Mouse (Mus musculus): ENCODE measurements at regions not wholly inside any gene's neighbourhood (a gene's known extent, or its start where the extent isn't known, plus 50 kb on each side); places are given as distances from the start of the nearest gene placed in this dataset.

DNA sequence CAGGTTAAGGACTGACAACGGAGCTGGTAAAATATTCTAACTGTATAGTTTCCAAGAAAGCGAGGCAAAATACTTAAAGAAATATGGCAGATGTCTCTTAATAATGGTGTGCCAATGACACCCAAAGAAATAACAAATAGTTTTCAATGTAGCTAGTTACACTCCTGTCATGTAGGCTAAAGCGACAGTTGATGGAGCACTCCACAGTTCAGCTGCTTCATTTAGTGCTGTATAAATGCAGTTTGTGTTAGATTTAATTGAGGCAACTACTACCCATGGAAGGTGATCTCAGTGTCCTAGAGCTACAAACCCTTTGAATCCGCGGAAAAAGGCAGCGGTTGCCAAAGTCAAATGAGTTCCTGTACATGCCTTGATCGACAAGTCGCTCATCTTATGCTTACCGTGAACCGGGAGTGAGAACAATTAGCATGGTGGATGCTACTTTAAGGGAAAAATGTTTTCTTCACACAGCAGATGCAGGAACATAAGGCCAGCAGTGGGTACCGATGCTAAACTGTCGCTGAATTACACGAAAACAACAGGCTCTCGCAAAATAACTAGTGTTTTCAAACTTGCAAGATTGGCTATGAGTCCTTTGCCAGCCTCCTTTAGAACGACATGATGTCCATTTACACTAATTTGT, 961.4 kb downstream of the Mat2b start:
- DNase-seq (ENCODE audit: low spot score) = no peak

DNA sequence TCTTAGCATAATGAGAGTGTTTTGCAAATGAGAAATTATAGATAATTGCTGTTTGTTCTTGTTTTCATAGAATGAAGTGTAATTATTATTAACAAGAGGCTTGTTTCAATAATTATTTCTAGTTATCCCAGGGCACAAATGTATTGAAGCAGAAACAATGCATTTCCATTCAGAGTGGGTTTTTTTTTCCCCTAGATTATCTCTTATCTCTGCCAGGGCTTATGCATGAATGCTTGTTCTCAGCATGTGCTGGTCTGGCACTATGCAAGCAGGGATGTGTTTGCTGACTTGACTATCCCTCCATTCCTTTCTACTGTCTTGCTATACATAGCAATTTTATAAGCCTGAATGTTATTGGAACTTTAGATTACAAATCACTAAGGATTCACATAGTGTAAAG, 971.4 kb downstream of the Mat2b start:
- no peak for DNase-seq (ENCODE audit: low spot score)

DNA sequence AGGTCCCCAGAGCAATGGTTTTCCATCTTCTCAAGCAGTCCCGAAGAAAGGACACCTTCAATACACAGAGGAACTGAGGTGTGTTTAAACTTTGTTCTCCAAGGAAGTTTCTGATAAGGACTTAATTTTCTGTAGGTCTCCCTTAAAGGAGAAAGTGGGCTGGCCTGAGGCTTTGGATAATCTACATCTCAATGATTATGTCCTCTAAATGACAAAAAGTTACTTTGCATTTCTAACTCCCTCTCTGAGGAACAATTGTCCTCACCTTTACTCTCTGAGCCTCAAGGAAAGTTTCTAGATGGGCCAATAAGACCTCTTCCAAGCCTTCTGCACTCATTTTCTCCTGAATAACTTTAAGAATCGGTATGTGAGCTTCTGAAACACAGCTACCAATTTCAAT, 1016.5 kb downstream of the Mat2b start:
- DNase-seq (ENCODE audit: low spot score) = no peak

DNA sequence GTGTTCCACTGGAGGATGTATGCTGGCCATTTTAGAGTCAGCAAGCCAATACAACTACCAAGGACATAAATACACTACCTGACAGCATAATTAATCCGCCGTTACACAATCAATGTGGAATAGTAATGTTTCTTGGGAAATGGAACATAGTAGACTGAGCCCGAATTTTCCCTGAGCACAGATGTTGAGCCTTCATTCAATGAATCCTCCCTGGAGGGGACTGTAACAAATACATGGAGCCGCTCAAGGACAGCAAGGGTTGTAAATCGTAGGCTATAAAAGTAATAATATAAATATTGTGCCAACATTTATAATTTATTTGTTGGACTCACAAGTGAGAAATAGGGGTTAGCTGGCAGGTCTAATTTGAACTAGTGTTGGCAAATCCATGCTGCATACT, 1041.4 kb downstream of the Mat2b start:
- DNase-seq (ENCODE audit: low spot score) = no peak

DNA sequence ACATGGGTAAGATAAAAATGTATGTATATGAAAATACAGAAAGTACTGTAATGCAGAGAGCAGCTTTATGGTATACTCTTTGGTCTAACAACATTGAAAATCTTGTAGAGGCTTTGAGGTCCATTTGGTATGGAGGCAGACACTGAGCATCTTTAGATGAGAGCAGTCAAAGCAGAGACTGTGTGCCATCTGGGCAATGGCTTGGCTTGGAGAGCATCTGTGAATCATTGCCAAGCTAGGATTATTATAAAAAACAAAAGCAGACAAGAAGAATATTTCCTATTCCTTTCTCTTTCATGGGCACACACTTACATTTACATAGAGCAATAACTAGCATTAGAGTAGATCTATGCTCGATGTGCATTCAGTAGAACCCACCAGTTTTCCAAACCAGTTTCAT, 1075.6 kb downstream of the Mat2b start:
- DNase-seq (ENCODE audit: low spot score) = no peak

DNA sequence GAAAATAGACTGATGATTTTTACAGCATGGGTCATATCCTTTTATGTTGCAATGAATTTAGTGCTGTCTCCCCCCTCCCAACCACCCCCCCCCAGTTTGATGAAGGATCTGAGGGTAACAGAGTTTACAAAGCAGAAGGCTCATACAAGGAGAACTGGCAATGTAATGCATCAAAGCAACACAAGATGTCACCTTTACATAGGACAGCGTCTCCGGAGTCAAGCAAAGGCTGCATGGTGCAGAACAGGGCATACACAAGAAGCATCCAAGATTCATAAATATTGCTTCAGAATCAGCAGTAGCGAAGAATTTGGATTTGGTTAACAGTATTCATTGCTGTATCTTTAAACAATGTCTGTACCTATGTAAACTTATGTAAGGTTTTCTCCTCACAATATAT, 1079.2 kb downstream of the Mat2b start:
- DNase-seq (ENCODE audit: low spot score) = no peak

DNA sequence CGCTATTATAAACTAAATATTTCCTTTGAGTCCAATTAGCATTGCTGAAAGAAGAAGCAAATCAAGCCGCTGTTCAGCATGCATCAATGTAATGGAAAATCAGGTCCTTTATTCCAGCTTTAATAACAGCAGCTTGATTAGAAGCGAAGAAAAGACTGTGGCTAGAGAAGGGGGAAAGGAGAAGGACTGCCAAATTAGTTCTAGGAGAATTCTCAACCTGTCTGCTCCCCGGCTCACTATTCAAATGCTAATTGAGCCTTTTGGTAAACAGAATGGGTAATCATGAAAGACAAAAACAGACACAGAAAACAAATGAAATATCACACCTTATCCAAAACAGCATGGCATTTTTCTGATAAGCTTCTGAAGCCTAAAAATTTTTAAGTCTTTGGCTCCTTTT, 1098.5 kb downstream of the Mat2b start:
- DNase-seq (ENCODE audit: low spot score) = no peak

DNA sequence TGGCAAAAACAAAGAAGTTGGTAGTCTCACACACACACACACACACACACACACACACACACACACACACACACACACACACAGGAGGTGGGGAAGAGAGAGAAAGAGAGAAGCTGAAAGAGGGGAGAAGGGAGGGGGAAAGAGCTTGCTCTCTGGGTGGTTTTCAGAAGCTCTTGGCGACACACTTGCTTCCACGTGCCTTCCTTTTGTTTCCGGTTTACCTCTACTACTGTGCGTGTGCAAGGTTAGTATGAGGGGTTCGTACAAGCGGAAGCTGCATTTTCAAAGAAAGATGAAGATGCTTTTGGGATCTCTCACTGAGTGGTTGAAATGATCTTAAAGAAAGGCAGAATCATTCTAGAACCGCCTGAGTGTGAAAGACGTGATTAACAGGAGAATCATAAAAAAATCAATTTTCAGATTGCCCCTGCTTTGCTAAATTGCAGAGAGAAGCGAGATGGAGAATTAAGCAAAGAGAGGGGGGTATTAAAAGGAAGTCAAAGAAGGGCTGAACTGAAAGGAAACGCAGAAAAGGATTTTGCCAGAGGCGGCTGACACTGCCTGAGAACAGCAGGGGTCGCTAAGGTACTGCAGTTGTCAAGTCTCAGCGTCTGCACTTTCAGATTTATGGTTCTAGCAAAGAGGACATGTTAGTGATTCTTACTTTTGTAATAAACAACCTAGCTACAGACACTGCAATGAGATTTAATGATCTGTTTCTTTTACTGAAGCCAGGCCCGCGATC, 1106.2 kb downstream of the Mat2b start:
- peak; percentile 85 for DNase-seq (ENCODE audit: low spot score)

DNA sequence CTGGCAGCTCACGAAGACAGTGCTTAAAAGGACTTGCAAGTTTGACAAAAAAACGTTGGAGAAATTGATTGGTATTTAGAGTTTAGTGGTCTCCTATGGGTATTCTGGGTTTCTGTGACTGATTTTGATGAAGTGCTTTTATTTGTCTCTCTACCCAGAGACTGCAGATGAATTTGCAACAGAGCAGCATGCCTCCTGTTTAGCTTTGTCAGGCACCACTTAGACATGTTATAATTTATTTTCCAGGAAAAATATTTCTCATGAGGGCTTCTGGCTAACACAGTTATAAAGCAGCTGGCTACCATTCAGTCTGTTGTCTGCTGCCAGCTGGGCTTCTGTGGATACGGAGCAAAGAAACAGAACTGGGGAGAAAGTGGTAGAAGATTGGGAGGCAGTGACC, 1136.7 kb downstream of the Mat2b start:
- DNase-seq (ENCODE audit: low spot score) = no peak

DNA sequence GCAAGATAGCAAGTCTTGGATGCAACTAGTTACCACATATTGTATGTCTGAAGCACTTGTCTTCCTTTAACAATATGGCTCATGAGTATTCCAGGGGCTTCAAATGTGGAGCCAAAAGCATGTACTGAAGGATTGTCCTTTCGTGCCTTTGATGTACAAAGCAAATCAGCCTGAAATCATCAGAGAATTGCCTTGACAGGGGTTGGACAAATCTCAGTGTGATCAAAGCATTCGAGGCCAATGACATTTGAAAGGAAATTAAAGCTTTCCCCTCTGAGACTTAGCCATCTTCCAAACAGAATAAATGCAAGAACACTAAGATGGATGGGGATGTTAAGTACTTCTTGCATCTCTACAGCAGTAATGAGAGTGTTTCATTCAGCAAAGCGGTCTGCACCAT, 1144.9 kb downstream of the Mat2b start:
- peak; percentile 5 for DNase-seq (ENCODE audit: low spot score)

DNA sequence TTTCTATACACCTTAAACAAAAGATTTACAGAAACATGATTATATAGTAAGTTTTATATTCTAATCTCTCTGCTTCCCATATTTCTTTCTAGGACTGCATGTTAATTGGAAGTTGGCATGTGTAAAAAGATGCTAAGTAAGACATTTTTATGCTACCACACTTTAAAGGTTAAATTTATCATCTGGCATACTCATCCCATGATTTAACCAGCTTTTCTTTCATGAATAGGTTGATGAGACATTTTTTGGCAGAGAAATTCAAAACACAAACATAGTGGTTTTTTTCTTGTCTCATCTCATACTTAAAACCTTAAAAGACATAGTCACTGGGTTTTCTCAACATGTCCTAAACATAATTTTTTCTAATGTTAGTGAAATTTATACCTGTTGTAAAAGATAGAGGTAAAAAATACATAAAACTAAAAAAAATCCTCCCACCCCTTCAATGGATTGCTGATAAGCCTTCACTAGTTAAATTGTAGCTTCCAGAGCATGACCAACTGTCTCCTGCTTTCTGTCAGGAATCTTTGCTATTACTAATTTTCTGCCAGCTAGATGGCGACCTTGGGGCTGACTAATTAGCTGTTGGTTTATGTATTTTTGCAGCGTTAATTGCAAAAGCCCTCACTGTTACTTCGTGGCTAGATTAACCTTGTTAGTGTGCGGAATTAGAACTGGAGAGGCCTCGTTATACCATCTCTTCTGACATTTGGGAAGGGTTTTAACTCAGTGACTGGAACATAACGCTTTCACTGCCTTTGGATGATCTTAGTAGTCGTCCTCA, 1169.9 kb downstream of the Mat2b start:
- no peak for DNase-seq (ENCODE audit: low spot score)

DNA sequence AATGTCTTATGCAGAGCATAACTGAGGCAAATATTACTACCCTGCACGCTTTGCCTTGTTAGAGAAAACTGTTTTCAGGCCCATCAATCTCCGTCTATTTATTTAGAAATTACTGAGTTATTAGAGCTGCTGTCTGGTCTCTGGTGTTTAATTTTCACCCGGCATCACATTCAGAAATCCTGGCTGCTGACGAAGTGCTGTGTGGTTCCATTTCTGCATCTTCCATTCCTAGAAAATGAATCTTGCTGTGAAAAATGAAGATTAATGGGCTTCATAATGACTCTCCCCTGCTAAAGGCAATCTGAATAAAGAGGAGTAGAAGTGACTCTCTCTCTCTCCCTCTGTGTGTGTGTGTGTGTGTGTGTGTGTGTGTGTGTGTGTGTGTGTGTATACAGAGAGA, 1199.8 kb downstream of the Mat2b start:
- DNase-seq (ENCODE audit: low spot score) = no peak

DNA sequence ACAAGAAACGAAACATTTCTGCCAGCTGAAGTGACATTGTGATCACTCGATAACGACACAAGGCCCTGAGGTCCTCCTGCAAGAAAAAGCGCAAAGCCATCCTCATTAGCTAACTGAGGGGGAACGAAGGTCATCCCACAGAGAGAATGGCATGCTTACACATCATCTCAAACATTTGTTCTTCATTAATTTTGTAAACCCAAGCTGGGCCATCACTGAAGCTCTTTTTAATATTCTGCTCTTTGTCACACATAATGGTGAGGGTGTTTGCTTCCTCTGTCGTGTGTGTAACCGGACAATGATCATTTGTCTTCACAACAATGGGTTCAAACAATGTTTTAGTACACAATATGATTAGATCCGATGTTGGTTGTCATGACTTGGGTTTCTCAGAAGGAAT, 1217.9 kb downstream of the Mat2b start:
- DNase-seq (ENCODE audit: low spot score) = no peak

DNA sequence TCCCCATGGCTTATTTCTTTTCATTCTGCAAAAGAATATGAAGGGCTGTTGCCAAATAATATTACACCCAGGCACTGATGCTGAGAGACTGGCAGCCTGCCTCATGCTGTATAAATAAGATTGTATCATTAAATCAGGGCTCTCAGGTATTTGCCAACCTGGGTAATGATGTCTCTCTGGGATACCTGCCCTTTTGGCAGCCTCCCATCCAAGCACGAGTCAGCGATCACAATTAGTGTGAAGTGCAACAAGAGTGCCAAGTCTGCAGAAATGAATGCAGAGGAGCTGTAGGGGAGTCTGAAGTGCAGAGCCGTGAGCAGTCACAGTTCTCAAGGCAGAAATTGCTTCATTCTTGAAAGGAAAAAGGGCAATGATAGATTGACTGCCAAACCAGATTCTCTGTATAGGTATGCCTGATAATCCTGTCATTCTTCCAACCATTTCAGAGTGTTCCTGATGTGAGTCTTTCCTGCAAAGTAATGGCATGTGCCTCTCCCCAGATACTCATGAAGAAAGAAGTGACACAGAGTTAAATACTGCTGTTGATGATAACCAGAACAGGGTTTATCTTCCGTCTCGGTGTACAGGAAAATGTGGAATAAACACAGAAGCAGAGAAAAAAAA, 1241.6 kb downstream of the Mat2b start:
- no peak for DNase-seq (ENCODE audit: low spot score)

DNA sequence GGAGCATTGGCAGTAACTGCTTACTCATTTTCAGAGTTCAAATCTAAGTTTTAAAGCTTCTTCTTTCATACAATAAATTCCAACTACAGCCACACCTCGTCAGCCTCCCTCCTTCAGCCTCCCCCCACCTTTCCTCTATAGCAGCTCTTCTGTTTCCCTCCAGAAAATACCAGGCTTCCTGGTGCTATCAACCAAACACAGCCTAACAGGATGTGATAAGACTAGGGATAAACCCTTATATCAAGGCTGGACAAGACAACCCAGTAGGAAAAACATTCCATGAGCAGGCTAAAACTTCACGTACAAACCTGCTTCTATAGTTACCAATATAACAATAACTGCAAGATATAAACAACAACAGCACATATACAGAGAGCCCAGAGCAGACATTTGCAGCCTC, 1248.6 kb downstream of the Mat2b start:
- DNase-seq (ENCODE audit: low spot score) = no peak

DNA sequence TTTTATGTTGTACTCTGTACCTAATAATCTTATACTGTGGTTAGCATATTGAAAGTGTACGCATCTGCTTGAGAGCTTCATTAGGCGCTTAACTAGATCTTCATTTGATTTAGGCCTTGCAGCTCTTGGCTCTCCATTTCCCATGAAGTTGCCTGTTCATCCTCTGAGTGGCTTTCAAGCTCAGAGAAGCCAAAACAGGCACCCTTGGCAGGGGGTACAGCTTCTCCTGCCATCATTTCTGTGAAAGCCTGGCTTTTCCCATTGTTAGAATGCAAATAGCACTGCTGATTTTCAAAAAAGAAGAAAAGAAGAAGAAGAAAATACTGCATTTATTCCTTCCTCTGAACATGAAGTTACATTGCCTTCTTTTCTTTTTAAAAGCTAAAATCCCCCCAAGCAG, 1283.3 kb downstream of the Mat2b start:
- DNase-seq (ENCODE audit: low spot score) = no peak

DNA sequence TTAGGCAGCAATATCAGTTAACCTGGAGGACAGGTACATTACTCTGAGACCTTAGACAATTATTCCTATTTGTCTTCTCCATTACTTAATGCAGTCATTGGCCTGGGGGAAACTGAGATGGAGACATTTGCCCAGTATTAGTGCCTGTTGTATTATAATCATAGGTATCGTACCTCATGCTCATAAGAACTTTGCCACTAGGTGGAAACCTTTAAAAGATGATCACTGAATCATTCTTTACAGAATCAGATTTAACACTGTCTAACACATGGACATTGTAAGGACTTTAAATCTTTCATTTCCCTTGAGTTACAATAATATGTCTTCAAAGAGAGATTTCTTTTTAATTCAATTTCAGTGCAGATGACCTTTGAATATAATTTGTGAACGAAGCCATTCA, 1283.8 kb downstream of the Mat2b start:
- DNase-seq (ENCODE audit: low spot score) = no peak

DNA sequence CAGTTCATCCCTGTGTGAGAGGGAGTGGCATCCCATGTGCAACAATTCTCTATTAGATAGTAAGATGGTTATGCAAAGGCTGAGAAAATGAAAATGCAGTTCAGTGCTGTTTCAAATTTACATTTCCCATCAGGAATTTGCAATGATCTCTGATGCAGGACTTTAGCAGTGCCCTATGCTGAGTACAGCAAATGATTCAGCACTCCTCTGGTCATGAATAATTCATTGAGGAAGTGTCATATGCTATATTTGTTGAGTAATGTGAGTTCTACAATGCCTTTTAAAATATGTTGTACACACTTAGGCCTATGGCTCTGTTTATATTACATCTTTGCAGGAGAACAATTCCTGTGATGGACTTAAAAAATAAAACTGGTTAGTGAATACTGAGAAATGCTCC, 1330.2 kb downstream of the Mat2b start:
- DNase-seq (ENCODE audit: low spot score) = no peak

DNA sequence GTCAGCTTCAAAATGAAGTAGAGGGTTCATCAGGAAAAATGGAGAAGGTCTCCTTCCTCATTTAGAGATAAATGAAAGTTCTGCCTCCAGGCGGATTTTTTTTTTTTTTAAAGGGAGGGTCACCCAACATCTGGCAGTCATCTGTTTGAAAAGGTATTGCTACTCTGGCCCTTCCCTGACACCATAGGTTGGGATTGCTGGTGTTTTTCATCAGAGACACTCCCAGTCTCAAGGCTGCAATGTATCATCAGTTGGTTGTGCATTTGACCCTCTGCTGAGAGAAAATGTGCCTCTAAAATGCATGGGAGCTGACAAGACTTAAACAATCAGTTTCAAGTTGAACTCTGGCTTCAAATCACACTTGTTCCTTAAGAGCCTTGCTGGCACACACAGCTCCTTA, 1344.4 kb downstream of the Mat2b start:
- DNase-seq (ENCODE audit: low spot score) = peak; percentile 57
